Mouse (Mus musculus) heart, embryonic 14.5 days (tissue): ENCODE results near the gene Iqca. TPM values are rescaled to one million over a fixed set of nuclear protein-coding genes. Genes with fewer than 3 reads are reported as not detected.
A peak's percentile ranks its signal among the peaks of the same experiment; 100 is the strongest.

ENCODE experiments used
- ATAC-seq: fragments of 200-750 bp; cut with Nextera tagmentation; 2 replicates; pipeline ENCODE4 v1.8.0; 2017; ENCODE audit warnings: low read depth, moderate TSS enrichment; ENCODE audit not compliant: insufficient number of reproducible peaks, insufficient read depth, low FRiP score
- H3K27ac ChIP-seq, 2 experiments: fragments of 200-500 bp in 1 of 2; fragments of 300-500 bp in 1 of 2; sonication (generic) in 1 of 2; replicated peaks in 1 of 2; 2 replicates each; pipeline ENCODE4 v1.5.1; 2012 to 2014; ENCODE audit warnings: low read depth in 2 of 2, low read length in 2 of 2, control low read depth in 1 of 2, mild to moderate bottlenecking in 1 of 2, mixed read lengths in 1 of 2; ENCODE audit not compliant: control insufficient read depth in 1 of 2, insufficient read depth in 1 of 2
- H3K27me3 ChIP-seq: fragments of 300-500 bp; sonication (generic); 2 replicates; pipeline ENCODE4 v1.6.1; 2014; ENCODE audit warnings: mild to moderate bottlenecking, low read length, control low read depth; ENCODE audit not compliant: control insufficient read depth, insufficient read depth
- H3K36me3 ChIP-seq: fragments of 300-500 bp; sonication (generic); 2 replicates; pipeline ENCODE4 v1.6.1; 2014; ENCODE audit warnings: mild to moderate bottlenecking, control low read depth, low read length, mixed read lengths; ENCODE audit not compliant: control insufficient read depth, insufficient read depth
- H3K4me1 ChIP-seq, 2 experiments: fragments of 200-500 bp in 1 of 2; fragments of 300-500 bp in 1 of 2; sonication (generic) in 1 of 2; 2 replicates each; pipeline ENCODE4 v1.6.1; 2012 to 2014; ENCODE audit warnings: low read length in 2 of 2, control low read depth in 1 of 2, mixed read lengths in 1 of 2; ENCODE audit not compliant: control insufficient read depth in 2 of 2, insufficient read depth in 2 of 2
- H3K4me2 ChIP-seq: fragments of 300-500 bp; sonication (generic); 2 replicates; pipeline ENCODE4 v1.6.1; 2014; ENCODE audit warnings: mild to moderate bottlenecking, low read length
- H3K4me3 ChIP-seq, 2 experiments: fragments of 200-500 bp in 1 of 2; fragments of 300-500 bp in 1 of 2; sonication (generic) in 1 of 2; 2 replicates each; pipeline ENCODE4 v1.5.1; 2012 to 2014; ENCODE audit warnings: low read length in 2 of 2, mild to moderate bottlenecking in 2 of 2, control low read depth in 1 of 2, low read depth in 1 of 2, moderate library complexity in 1 of 2; ENCODE audit not compliant: control insufficient read depth in 1 of 2, insufficient read depth in 1 of 2
- H3K9ac ChIP-seq: fragments of 300-500 bp; sonication (generic); 2 replicates; pipeline ENCODE4 v1.6.1; 2014; ENCODE audit warnings: mild to moderate bottlenecking, low read length
- H3K9me3 ChIP-seq: fragments of 300-500 bp; sonication (generic); 2 replicates; pipeline ENCODE4 v1.6.1; 2016; ENCODE audit warnings: low read length, control low read depth; ENCODE audit not compliant: control insufficient read depth
- WGBS: fragments of 180-500 bp; shearing (Covaris S2); extraction: QIAGEN DNeasy Blood & Tissue Kit; methylation state at CpG from one replicate; pipeline ENCODE4 v1.1.7; 2014; 5-methylcytosine and 5-hydroxymethylcytosine counted together
- polyA plus RNA-seq: library from polyadenylated mRNA; unstranded; fragments of >200 nt; fragmentation: Nextera tagmentation; extraction: Ambion mirVana; gene quantifications from 2 replicates; pipeline ENCODE4 v1.2.1, GENCODE M21; 2014

Gene Iqca
- polyA plus RNA-seq, 1 experiment from 2014 or later: not detected

DNA sequence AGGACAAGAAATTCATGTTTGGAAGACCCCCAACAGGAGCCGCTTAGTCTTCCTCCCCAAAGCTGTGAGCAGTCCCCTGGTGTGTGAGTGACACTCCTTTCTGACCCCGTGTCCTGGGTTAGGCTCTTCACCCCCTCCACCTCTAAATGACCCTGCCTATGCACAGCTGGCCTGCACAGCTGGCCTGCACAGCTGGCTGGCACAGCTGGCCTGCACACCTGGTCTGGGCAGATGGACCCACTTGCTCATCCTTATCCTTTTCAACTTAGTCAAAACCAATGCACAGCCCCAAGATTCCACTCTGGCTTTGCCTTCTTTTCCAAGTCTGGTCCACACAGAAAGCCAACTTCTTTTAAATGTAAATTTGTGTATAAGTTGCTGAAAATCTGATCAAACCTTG is 154.5 kb downstream of the Iqca start:
- 0 out of 2 replicates have a peak overlapping the region, but pooled peaks have one; percentile 9 for H3K9ac ChIP-seq
- no peak for ATAC-seq

DNA sequence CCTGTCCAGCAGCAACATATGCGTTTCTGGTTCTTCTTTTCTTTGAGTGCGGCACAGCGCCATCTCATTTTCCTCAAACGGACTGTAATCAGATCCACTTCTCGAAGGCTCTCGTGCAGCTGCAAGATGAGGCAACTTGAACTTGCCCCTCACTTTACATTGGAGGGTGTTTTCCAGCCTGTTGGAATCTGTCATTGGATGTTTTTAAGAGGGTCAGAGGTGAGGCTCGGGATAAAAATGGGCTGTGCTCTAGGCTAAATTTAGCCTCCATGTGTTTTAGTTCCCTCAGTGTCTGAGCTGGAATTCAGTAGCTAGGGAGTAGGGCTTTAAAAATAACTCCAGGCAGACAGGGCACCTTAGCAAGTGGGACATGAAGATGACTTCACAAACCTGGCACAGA is 155.1 kb downstream of the Iqca start:
- peak overlapping the region; percentile 28 for H3K4me2 ChIP-seq
- H3K27me3 ChIP-seq: peaks cover 8% of the 10 kb centered on the region
- WGBS: 14% methylated on average over 7 of the region's 7 CpGs
- peak; percentile 59; the same call in 1 of the 2 replicates for ATAC-seq
- no peaks in the 10 kb centered on the region for H3K9me3 ChIP-seq
- no peak overlapping the region for H3K4me3 ChIP-seq
- H3K27ac ChIP-seq: peak overlapping the region; percentile 84 to 90
- H3K9ac ChIP-seq: 0 out of 2 replicates have a peak overlapping the region, but pooled peaks have one; percentile 8
- peaks cover 40 to 45% of the 10 kb centered on the region in 2 experiments for H3K4me1 ChIP-seq
- H3K36me3 ChIP-seq: no peaks in the 10 kb centered on the region

More for the DNA sequence above, 154.5 kb downstream of the Iqca start:
- Histone ChIP-seq H3K36me3 (no peaks in the 10 kb centered on the region), H3K4me2 (peak overlapping the region; percentile 16), H3K4me3 (no peak overlapping the region), H3K4me1 (peaks cover 40 to 45% of the 10 kb centered on the region in 2 experiments), H3K9me3 (no peaks in the 10 kb centered on the region), H3K27me3 (0 out of 2 replicates have a peak, but pooled peaks cover 4% of the 10 kb centered on the region), H3K27ac (peak overlapping the region; percentile 84 to 87)
- WGBS: 49% methylated on average over 2 of the region's 2 CpGs

DNA sequence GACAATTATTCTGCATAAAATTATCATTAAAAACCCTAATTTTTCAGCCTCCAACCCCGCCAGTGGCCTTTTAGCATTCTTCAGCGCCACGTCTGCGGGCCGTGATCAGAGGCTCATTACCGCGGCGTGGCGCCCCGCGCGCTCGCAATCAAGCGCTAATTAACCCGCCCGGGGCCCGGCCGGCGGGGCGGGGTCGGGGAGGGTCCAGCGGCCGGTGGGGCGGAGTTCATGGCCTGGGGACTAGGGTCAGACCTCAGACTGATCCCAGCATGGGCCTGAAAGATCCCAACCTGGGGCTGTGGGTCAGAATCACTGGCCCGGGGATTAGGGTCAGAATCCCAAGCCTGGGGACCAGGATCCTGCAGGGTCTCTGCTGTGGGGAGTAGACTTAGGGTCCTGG is 160.9 kb downstream of the Iqca start:
- peak overlapping the region; percentile 31 to 32 for H3K4me3 ChIP-seq
- 2% methylated on average over 25 of the region's 25 CpGs for WGBS
- peak overlapping the region; percentile 70 for H3K4me2 ChIP-seq
- no peaks in the 10 kb centered on the region for H3K36me3 ChIP-seq
- H3K27me3 ChIP-seq: peaks cover 22% of the 10 kb centered on the region
- peaks cover 9 to 11% of the 10 kb centered on the region in 2 experiments for H3K4me1 ChIP-seq
- ATAC-seq: no peak
- no peaks in the 10 kb centered on the region for H3K9me3 ChIP-seq
- no peak overlapping the region for H3K27ac ChIP-seq
- H3K9ac ChIP-seq: peak overlapping the region; percentile 57

Other genes starting within 250 kb of the Iqca start
- gene Gbx2, start 222.2 kb downstream of the Iqca start, polyA plus RNA-seq: 0.12 and 0.27 TPM in 2 replicates
- gene Asb18, start 138.7 kb downstream of the Iqca start, polyA plus RNA-seq: 0.94 and 1.0 TPM in 2 replicates
- 41.3 and 51.0 TPM in 2 replicates for gene Ackr3, start 50.6 kb upstream of the Iqca start, polyA plus RNA-seq